Mouse (Mus musculus): ENCODE measurements around the gene Sell. TPM values are rescaled to one million over a fixed set of nuclear protein-coding genes. Genes with fewer than 3 reads are reported as not detected.

The Sell gene
- total RNA-seq, 2 experiments from 2014 or later: 69.9 to 74.2 TPM

DNA sequence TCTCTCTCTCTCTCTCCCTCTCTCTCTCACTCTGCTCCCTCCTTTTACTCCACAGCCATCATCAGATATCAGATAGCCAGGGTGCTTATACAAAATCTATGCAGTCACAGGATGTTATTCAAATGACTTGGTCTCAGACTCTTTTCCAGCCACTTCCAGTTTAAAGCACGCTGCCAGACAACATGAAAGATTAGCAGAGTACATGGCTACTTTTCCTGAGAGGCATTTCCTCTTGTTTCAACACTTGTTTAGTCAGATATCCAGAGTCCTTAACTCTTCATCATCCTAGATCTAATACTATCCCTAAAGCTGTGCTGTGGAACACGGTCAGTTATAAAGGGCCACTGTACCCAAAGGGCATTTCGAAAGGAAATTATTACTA lies 59.0 kb downstream of the Sell start:
- no peak for ATAC-seq (replicated peaks; ENCODE audit: low FRiP score, poor library complexity, severe bottlenecking)

DNA sequence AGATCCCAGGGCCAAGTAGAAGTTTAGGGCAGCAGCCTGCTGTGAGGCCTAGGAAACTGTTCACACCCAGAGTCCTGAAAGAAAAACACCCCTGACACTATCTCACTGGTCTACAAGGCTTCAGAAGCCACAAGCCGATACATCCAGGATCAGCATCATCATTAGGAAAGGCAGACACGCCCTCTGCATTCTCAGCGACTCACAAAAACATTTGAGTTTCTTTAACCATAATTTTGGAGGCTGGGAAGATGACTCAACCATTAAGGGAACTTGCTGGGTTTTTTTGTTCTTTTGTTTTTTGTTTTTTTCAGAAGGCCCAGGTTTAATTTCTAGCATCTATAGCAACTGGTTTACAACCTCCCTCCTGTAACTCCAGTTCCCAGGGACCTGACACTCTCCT lies 62.1 kb downstream of the Sell start:
- no peak for ATAC-seq (replicated peaks; ENCODE audit: low FRiP score, poor library complexity, severe bottlenecking)

DNA sequence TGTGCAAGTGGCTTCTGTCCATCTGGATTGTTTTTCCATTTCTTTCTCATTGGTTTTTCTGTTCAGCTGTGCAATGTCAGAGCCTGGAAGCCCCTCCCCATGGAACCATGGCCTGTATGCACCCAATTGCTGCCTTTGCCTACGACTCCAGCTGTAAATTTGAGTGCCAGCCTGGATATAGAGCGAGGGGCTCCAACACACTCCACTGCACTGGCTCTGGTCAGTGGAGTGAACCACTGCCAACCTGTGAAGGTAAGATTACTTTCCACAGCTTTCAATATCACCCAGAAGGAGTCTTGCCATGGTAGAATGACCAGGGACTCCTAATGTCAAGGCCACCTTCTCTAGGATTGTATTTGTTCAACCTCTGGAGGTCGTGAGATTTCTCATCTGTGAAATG lies 68.2 kb downstream of the Sell start:
- no peak for ATAC-seq (replicated peaks; ENCODE audit: low FRiP score, poor library complexity, severe bottlenecking)

DNA sequence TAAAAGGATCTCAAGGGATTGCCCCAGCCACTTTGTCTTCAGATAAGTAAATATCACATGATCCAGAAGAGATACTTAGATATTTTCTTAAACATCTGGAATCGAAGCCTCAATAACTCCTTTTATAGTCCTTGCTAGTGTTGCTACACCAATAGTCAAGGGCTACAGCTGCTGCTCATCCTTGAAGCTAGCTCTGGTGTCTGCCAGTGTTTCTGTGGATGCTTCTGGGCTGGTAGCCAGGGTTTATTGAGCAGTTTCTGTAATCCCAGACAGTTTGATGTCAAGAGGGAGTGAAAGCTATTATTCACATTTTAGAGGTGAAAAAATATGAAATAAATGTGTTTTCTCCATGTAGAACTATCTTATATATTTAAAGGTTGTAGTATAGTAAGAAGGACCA lies 70.8 kb downstream of the Sell start:
- no peak for ATAC-seq (replicated peaks; ENCODE audit: low FRiP score, poor library complexity, severe bottlenecking)

Other genes with a start within 250 kb of the Sell start
- gene Scyl3, start 132.9 kb upstream of the Sell start, total RNA-seq (2015; ENCODE audit: low replicate concordance): 10.9 and 25.9 TPM in 2 replicates
- 6.4 and 6.5 TPM in 2 replicates for gene Scyl3, start 132.9 kb upstream of the Sell start, total RNA-seq (2017; ENCODE audit: low replicate concordance)
- 5.4 and 14.4 TPM in 2 replicates for gene BC055324, start 67.2 kb upstream of the Sell start, total RNA-seq (2015; ENCODE audit: low replicate concordance)
- 5.2 and 6.9 TPM in 2 replicates for gene BC055324, start 67.2 kb upstream of the Sell start, total RNA-seq (2017; ENCODE audit: low replicate concordance)
- 1.9 TPM in 1 of 2 replicates, not detected in the other for gene Mettl18, start 67.1 kb upstream of the Sell start, total RNA-seq (2015; ENCODE audit: low replicate concordance)
- gene Mettl18, start 67.1 kb upstream of the Sell start, total RNA-seq (2017; ENCODE audit: low replicate concordance): 0.94 and 1.4 TPM in 2 replicates
- not detected in 2 replicates for gene Sele, start 13.7 kb upstream of the Sell start, total RNA-seq (2015; ENCODE audit: low replicate concordance)
- gene Sele, start 13.7 kb upstream of the Sell start, total RNA-seq (2017; ENCODE audit: low replicate concordance): not detected in 2 replicates
- gene Selp, start 53.3 kb downstream of the Sell start, total RNA-seq (2015; ENCODE audit: low replicate concordance): 1.3 TPM in 1 of 2 replicates, not detected in the other
- 0.84 TPM in 1 of 2 replicates, not detected in the other for gene Selp, start 53.3 kb downstream of the Sell start, total RNA-seq (2017; ENCODE audit: low replicate concordance)
- gene F5, start 89.9 kb downstream of the Sell start, total RNA-seq (2015; ENCODE audit: low replicate concordance): 12.7 and 15.8 TPM in 2 replicates
- 6.0 and 6.2 TPM in 2 replicates for gene F5, start 89.9 kb downstream of the Sell start, total RNA-seq (2017; ENCODE audit: low replicate concordance)
- 1.9 and 2.7 TPM in 2 replicates for gene Slc19a2, start 187.1 kb downstream of the Sell start, total RNA-seq (2015; ENCODE audit: low replicate concordance)
- gene Slc19a2, start 187.1 kb downstream of the Sell start, total RNA-seq (2017; ENCODE audit: low replicate concordance): 1.8 and 3.8 TPM in 2 replicates
- 3.3 and 4.8 TPM in 2 replicates for gene Ccdc181, start 213.6 kb downstream of the Sell start, total RNA-seq (2015; ENCODE audit: low replicate concordance)
- gene Ccdc181, start 213.6 kb downstream of the Sell start, total RNA-seq (2017; ENCODE audit: low replicate concordance): 2.1 and 2.5 TPM in 2 replicates
- 13.0 and 22.5 TPM in 2 replicates for gene Nme7, start 242.1 kb downstream of the Sell start, total RNA-seq (2015; ENCODE audit: low replicate concordance)
- 12.0 and 14.9 TPM in 2 replicates for gene Nme7, start 242.1 kb downstream of the Sell start, total RNA-seq (2017; ENCODE audit: low replicate concordance)
- 6.1 and 11.5 TPM in 2 replicates for gene Blzf1, start 245.5 kb downstream of the Sell start, total RNA-seq (2015; ENCODE audit: low replicate concordance)
- gene Blzf1, start 245.5 kb downstream of the Sell start, total RNA-seq (2017; ENCODE audit: low replicate concordance): 3.2 and 11.4 TPM in 2 replicates

Data from erythroblast, adult 5-6 weeks (primary cell).